Mouse (Mus musculus): ENCODE measurements around the gene Rpl18a. TPM values are rescaled to one million over a fixed set of nuclear protein-coding genes. Genes with fewer than 3 reads are reported as not detected.

Gene Rpl18a
- polyA plus RNA-seq, 1 experiment from 2014 or later: 2,542 TPM

DNA sequence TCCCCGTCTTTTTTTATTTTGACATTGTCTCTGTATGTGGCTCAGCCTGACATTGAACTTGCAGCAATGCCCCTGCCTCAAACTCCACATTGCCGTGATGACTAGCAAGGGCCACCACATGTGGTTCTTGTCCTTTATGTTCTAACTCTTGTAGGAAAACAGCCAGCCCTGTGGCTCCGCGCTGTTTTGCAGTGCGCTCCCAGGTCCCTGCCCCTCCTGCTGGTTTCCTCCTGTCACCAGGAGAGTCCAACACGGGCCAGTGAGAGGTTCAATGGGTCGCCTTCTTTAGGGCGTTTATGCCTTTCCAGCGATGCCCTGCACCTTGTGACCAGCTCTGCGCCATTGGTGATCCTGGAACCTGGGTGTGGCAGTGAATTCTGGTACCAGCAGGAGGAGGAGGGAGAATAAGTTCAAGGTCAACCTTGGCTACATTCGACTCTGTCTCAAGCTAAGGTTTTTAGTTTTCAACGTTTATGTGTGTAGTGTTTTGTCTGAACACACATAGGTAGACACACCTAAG lies 31.2 kb downstream of the Rpl18a start:
- H3K4me1 ChIP-seq (replicated peaks): peaks cover 58% of the 10 kb centered on the region
- H3K36me3 ChIP-seq: no peaks in the 10 kb centered on the region
- 8% methylated on average over 12 of the region's 12 CpGs for whole genome bisulfite sequencing
- H3K9me3 ChIP-seq (replicated peaks): no peaks in the 10 kb centered on the region
- peaks cover 38% of the 10 kb centered on the region for H3K27me3 ChIP-seq
- H3K9ac ChIP-seq: peak overlapping the region; percentile 28; the same call in 1 of the 2 replicates
- H3K4me2 ChIP-seq: peak overlapping the region; percentile 91
- H3K27ac ChIP-seq: peak overlapping the region; percentile 86
- H3K4me3 ChIP-seq: peak overlapping the region; percentile 79
- ATAC-seq (replicated peaks; ENCODE audit: insufficient number of reproducible peaks, insufficient read depth, low FRiP score, low read depth): no peak

DNA sequence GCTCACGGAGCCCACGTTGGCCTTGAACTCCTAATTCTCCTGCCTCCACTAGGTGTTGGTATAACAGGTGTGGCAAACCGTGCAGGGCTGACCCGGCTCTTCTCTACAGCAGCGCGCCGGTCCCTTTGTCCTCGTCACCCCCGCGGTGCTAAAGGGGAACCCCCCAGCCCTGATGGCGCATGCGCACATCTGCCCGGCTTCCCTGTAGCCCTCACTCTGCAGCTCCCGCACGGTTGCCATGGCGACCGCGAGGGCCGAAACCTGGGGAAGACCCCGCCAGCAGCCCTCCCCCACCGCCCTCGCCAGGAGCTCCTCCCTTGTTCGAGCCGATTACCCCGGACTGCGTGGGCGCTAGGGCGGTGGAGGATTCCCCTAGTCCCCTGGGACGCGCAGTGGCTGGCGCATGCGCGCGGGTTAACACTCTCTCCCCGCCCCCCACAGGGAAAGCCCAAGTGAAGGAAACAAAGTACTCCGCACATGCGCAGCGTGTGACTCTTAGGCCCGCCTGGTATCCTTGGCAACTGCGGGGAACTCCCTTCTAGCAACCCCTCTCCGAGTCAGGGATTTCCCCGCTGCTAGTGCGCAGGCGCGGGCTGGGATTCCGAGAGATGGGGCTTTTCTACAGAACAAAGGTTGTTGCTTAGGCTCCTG lies 31.7 kb downstream of the Rpl18a start:
- H3K9ac ChIP-seq: peak overlapping the region; percentile 71
- peaks cover 38% of the 10 kb centered on the region for H3K27me3 ChIP-seq
- H3K36me3 ChIP-seq: no peaks in the 10 kb centered on the region
- no peaks in the 10 kb centered on the region for H3K9me3 ChIP-seq (replicated peaks)
- H3K4me2 ChIP-seq: peak overlapping the region; percentile 91
- H3K4me3 ChIP-seq: peak overlapping the region; percentile 79
- under 1% methylated on average over 46 of the region's 46 CpGs for WGBS
- peaks cover 58% of the 10 kb centered on the region for H3K4me1 ChIP-seq (replicated peaks)
- peak overlapping the region; percentile 86 for H3K27ac ChIP-seq
- ATAC-seq (replicated peaks; ENCODE audit: insufficient number of reproducible peaks, insufficient read depth, low FRiP score, low read depth): peak; percentile 90

DNA sequence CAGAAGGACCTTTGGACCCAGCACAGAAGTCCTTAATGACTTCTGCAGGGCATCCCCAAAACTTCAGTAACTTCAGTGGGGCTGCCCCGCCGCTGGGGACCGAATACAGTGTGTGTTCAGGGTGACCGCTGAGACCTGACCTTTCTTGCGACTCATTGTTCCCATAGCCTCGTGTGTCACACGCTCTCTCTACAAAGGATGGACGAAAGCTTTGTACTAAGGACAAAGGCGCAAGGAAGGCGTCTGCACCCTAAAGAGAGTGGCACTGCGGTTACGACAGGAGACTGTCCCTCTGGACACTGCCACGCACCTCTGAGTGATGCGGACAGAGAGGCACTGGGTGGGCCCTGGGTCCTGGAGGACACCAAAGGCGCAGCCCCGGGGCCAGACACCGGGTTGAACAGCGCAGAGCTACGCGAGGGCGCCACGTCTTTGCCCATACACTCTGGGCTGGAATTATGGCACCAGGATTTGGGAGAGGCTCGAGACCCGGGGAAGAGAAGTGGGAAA lies 32.4 kb downstream of the Rpl18a start:
- ATAC-seq (replicated peaks; ENCODE audit: insufficient number of reproducible peaks, insufficient read depth, low FRiP score, low read depth): no peak; the same call in 1 of the 2 replicates
- 2% methylated on average over 24 of the region's 24 CpGs for WGBS
- Histone ChIP-seq H3K27ac (peak overlapping the region; percentile 86), H3K4me3 (peak overlapping the region; percentile 79), H3K4me1 (replicated peaks) (peaks cover 55% of the 10 kb centered on the region), H3K36me3 (no peaks in the 10 kb centered on the region), H3K4me2 (peak overlapping the region; percentile 91), H3K27me3 (peaks cover 38% of the 10 kb centered on the region), H3K9me3 (replicated peaks) (no peaks in the 10 kb centered on the region), H3K9ac (peak overlapping the region; percentile 71)

DNA sequence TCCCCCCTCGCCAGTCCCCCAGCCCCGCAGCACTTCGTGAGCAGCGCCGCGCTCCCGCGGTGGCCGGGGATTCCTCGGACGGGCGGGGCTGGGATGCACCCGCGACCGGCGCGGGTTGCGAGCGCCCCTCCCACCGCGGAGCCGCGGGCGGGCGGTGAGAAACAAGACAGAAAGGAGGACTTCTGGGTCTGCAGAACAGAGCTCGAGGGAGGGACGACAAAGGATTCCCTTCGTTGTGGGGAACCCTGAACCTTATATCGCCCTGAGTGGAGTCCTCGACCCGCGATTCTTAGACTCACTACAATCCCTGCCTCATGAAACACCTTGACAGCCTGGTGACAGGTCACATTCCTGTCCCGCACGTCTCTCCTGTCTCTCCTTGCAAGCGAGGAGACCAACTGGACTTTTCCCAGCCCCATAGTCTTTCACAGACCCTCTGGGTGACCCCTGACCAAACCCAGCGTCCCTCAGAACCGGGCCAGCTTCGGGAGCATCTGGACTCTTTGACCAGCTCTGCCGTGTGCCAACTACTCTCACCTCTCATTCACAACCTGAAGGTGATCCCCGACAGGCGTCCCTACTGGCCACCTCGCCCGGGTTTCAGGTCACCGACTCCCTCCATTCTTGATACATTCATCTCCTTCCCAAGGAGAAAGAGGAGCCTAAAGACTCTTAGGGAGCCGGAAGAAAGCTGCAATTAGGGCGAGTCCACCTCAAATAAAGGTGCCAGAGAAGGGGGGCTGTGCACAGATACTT lies 33.1 kb downstream of the Rpl18a start:
- no peak for ATAC-seq (replicated peaks; ENCODE audit: insufficient number of reproducible peaks, insufficient read depth, low FRiP score, low read depth)
- H3K27me3 ChIP-seq: peaks cover 38% of the 10 kb centered on the region
- WGBS: 2% methylated on average over 46 of the region's 46 CpGs
- no peaks in the 10 kb centered on the region for H3K36me3 ChIP-seq
- H3K9me3 ChIP-seq (replicated peaks): no peaks in the 10 kb centered on the region
- H3K4me2 ChIP-seq: peak overlapping the region; percentile 91
- peak overlapping the region; percentile 79 for H3K4me3 ChIP-seq
- peak overlapping the region; percentile 86 for H3K27ac ChIP-seq
- peaks cover 50% of the 10 kb centered on the region for H3K4me1 ChIP-seq (replicated peaks)
- peak overlapping the region; percentile 71 for H3K9ac ChIP-seq

DNA sequence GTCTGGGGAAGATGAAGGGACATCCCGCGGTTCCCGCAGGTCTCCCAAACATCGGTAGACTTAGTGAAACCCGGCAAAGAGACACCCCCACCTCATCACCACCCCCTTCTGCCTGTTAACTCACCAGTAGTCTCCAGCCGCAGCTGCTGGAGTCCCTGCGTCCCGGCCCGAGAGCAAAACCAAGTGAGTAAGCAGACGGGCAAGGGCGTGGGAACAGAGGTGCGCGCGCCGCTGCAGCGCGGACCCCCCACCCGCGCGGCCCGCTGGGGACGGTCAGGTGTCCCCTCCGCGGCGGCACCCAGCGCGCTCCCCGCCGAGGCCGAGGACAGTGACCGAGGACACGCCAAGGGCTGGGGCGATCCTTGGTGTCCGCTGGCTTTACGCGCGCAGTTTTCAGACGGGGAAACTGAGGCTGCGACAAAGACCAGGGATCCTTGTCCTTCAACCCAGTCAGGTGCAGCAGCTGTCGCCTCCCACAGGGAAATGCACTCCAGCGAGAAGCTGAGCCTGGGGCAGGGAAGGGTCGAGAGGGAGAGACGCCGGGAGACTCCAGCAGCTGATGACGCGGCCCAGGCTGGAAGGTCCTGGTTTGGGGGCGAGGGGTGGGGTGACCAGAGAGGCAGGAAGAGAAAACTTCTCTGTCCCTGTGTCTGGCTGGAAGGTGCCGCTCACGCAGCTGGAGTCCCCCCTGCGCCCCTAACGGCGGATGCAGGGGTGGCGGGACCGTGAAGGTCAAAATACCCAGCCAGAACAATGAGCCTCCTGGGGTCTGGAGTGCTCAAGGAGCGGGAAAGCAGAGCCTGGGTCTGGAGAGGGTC lies 34.2 kb downstream of the Rpl18a start, which contains the start of gene Kcnn1:
TSS of gene Kcnn1 (minus strand) at position 435 of the 818 bp plus-strand sequence.
- Histone ChIP-seq H3K27ac (peak within 1 kb of the TSS; percentile 86), H3K9me3 (replicated peaks) (no peaks in the 10 kb centered on the region), H3K36me3 (no peaks in the 10 kb centered on the region), H3K4me2 (peak within 1 kb of the TSS; percentile 91), H3K27me3 (peaks cover 38% of the 10 kb centered on the region), H3K9ac (peak within 1 kb of the TSS; percentile 71), H3K4me1 (replicated peaks) (peaks cover 39% of the 10 kb centered on the region), H3K4me3 (peak within 1 kb of the TSS; percentile 79)
- WGBS: under 1% methylated on average over 55 of the region's 55 CpGs
- no peak for ATAC-seq (replicated peaks; ENCODE audit: insufficient number of reproducible peaks, insufficient read depth, low FRiP score, low read depth)

DNA sequence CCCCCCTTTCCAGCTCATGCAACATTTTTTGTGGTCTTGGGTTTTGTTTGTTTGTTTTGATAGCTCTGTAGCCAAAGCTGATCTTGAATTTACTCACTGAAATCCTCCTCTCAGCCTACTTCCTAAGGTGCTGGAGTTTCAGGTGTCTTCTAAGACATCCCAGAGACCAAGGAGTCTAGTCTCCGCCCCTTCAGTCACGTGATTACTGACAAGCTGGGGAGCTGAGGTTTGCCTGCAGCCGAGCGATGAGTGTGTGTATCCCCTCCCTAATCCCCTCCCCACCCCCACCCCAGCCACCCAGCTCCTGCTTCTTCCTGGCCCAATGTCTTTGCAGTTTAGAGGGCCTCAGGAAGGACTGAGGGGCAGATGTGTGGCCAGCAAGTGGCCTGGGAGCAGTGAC lies 39.7 kb downstream of the Rpl18a start:
- WGBS: 32% methylated on average over 4 of the region's 4 CpGs
- H3K9ac ChIP-seq: no peak overlapping the region
- no peak overlapping the region for H3K27ac ChIP-seq
- no peak for ATAC-seq (replicated peaks; ENCODE audit: insufficient number of reproducible peaks, insufficient read depth, low FRiP score, low read depth)
- H3K27me3 ChIP-seq: peaks cover 26% of the 10 kb centered on the region
- peaks cover 15% of the 10 kb centered on the region for H3K4me1 ChIP-seq (replicated peaks)
- no peaks in the 10 kb centered on the region for H3K9me3 ChIP-seq (replicated peaks)
- H3K36me3 ChIP-seq: no peaks in the 10 kb centered on the region
- no peak overlapping the region for H3K4me2 ChIP-seq
- no peak overlapping the region for H3K4me3 ChIP-seq

DNA sequence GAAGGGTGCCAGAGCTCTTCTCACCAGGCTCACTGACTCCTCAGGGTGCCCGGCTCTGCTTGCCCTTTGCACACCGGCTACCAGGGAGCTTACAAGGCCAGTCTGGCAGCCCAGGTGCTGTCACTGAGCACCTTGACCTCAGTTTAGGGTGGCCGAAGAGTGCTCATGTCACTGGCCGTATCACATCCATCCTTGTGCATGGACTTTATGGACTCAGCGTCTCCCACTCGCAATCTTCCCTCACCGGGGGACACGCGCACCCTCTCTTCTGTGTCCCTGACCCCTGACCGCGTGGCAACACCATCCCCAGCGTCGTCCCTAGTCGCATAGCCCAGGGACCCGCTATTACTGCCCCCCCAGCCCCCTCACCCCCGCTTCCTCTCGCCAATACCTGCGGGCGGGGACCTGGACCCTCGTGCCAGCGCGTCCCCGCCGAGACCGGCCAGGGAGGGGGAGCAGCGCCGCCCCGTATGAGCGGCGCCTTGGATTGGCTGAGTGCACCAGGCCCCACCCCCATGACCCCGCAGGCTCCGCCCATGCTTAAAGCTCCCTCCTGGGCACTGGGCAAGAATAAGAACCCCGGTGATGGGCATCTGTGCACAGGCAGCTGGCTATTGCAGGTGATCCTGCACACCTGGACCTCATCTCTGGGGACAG lies 40.5 kb downstream of the Rpl18a start:
- 6% methylated on average over 33 of the region's 33 CpGs for WGBS
- peaks cover 18% of the 10 kb centered on the region for H3K27me3 ChIP-seq

DNA sequence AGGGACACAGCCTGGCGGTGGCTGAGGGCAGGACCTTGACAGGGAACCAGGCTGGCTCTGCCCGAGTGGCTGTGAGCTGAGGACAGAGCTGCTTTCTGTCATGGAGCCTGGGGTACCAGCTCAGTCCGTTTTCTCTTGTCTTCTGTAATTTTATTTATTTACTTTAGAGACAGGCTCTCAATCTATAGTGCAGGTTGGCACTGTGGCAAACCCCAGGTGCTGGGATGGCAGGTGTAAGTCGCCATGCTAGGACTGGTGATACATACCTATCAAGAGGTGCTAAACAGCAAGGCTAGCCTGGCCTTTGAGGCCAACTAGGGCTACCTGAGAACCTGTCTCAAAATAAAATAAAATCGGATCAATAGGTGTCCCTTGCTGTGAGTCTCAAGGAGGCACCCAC lies 41.2 kb downstream of the Rpl18a start:
- Histone ChIP-seq H3K4me2 (no peak overlapping the region), H3K9ac (no peak overlapping the region), H3K36me3 (no peaks in the 10 kb centered on the region), H3K9me3 (replicated peaks) (no peaks in the 10 kb centered on the region), H3K27me3 (peaks cover 13% of the 10 kb centered on the region; the same call in 1 of the 2 replicates), H3K4me3 (no peak overlapping the region), H3K27ac (no peak overlapping the region), H3K4me1 (replicated peaks) (peaks cover 11% of the 10 kb centered on the region)
- no peak for ATAC-seq (replicated peaks; ENCODE audit: insufficient number of reproducible peaks, insufficient read depth, low FRiP score, low read depth)
- WGBS: 60% methylated on average over 5 of the region's 5 CpGs

More for the DNA sequence above, 40.5 kb downstream of the Rpl18a start:
- Histone ChIP-seq H3K27ac (no peak overlapping the region), H3K9ac (peak overlapping the region; percentile 51), H3K36me3 (no peaks in the 10 kb centered on the region), H3K9me3 (replicated peaks) (no peaks in the 10 kb centered on the region), H3K4me3 (peak overlapping the region; percentile 55), H3K4me2 (peak overlapping the region; percentile 93), H3K4me1 (replicated peaks) (peaks cover 11% of the 10 kb centered on the region)
- ATAC-seq (replicated peaks; ENCODE audit: insufficient number of reproducible peaks, insufficient read depth, low FRiP score, low read depth): peak; percentile 65

DNA sequence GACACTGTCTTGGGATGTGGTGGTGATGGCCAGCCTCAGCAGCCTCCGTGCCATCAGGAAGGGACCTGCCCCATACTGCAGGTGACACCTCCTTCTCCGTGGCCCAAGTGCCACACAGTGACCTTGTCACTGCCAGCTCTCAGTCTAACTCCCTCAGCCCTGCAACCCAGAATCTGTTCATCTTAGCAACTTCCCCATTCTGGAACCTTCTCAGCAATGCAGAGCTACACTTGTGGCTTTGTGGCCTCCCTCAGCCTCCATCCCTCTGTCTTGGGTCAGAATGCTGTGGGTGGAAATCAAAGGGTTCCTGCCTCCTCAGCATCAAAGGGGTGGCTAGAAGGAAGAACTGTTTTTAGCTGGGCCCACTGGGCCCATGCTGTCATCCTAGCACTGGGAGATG lies 43.3 kb downstream of the Rpl18a start:
- ATAC-seq (replicated peaks; ENCODE audit: insufficient number of reproducible peaks, insufficient read depth, low FRiP score, low read depth): no peak
- 72% methylated on average over 2 of the region's 2 CpGs for WGBS
- Histone ChIP-seq H3K9ac (no peak overlapping the region), H3K4me2 (no peak overlapping the region), H3K9me3 (replicated peaks) (no peaks in the 10 kb centered on the region), H3K4me3 (no peak overlapping the region), H3K36me3 (no peaks in the 10 kb centered on the region), H3K27ac (no peak overlapping the region), H3K27me3 (peaks cover 13% of the 10 kb centered on the region; the same call in 1 of the 2 replicates), H3K4me1 (replicated peaks) (peaks cover 11% of the 10 kb centered on the region)

DNA sequence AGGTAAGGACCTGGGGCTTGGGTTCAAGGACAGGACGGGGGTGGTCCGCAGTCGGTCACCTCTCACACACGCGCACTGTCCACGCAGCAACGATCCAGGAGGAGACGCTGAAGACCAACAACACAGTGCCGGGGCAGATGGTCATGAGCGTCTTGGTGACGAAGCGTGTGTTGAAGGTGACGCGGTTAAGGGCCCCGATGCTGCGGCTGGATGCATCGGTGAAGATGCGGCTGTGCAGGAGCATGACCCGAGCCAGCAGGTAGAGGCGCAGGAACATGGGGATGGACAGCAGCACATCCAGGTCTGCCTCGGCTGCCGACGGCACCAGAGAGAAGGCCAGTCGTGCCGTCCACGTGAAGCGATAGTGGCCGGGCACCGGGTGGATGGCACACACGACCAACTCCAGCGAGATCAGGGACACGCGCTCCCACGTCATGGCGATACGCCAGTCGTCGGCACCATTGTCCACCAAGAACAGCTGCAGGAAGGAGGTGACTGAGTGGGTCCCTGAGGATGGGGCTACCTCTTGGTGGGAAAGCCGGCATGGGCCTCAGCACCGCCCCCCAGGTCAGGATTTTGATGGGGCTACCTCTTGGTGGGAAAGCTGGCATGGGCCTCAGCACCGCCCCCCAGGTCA lies 44.5 kb downstream of the Rpl18a start:
- Histone ChIP-seq H3K27me3 (peaks cover 13% of the 10 kb centered on the region; the same call in 1 of the 2 replicates), H3K27ac (no peak overlapping the region)

More for the DNA sequence above, 44.5 kb downstream of the Rpl18a start:
- H3K9ac ChIP-seq: no peak overlapping the region
- no peaks in the 10 kb centered on the region for H3K36me3 ChIP-seq
- H3K4me3 ChIP-seq: no peak overlapping the region
- no peaks in the 10 kb centered on the region for H3K9me3 ChIP-seq (replicated peaks)
- H3K4me1 ChIP-seq (replicated peaks): peaks cover 11% of the 10 kb centered on the region
- 83% methylated on average over 41 of the region's 41 CpGs for WGBS
- no peak overlapping the region for H3K4me2 ChIP-seq
- no peak for ATAC-seq (replicated peaks; ENCODE audit: insufficient number of reproducible peaks, insufficient read depth, low FRiP score, low read depth)
